Mouse (Mus musculus) B cell, adult 2 months (primary cell): Measurements from ENCODE around the gene Sec62.
"Not testable (repeated sequence)": the region's sequence is repeated elsewhere in the genome, so short reads cannot be mapped to it uniquely, and the experiment has no call there.

ENCODE experiments used
- DNase-seq, 2 experiments: peaks; one replicate each; pipeline ENCODE4 v3.0.0; 2022

Gene Sec62

GRCm38 (mm10) chr3:30833254-30833653 is 40.6 kb downstream of the Sec62 start:
- no peak for DNase-seq

- no peak for DNase-seq
Observed at GRCm38 (mm10) chr3:30845755-30846154, 53.1 kb downstream of the Sec62 start.

GRCm38 (mm10) chr3:30847413-30847812 is 54.7 kb downstream of the Sec62 start:
- no peak for DNase-seq

GRCm38 (mm10) chr3:30851422-30851821 is 58.7 kb downstream of the Sec62 start:
- DNase-seq = no peak

GRCm38 (mm10) chr3:30853596-30853995 is 60.9 kb downstream of the Sec62 start:
- DNase-seq = no peak

- peak; percentile 81 to 82 for DNase-seq
Observed at GRCm38 (mm10) chr3:30855604-30856458, 63.2 kb downstream of the Sec62 start, which contains the start of gene Gpr160. Gene Gpr160, plus strand, starts transcription at chr3:30855950.

GRCm38 (mm10) chr3:30859599-30859998 is 66.9 kb downstream of the Sec62 start:
- not testable (repeated sequence) for DNase-seq

GRCm38 (mm10) chr3:30860705-30861104 is 68.0 kb downstream of the Sec62 start:
- no peak for DNase-seq

- DNase-seq = no peak
Observed at GRCm38 (mm10) chr3:30863712-30864435, 71.2 kb downstream of the Sec62 start.

- DNase-seq = peak in 1 of 2 experiments; percentile 7
Observed at GRCm38 (mm10) chr3:30864640-30865039, 72.0 kb downstream of the Sec62 start.

GRCm38 (mm10) chr3:30868176-30868575 is 75.5 kb downstream of the Sec62 start:
- DNase-seq = no peak

- DNase-seq = no peak
Observed at GRCm38 (mm10) chr3:30868625-30869024, 76.0 kb downstream of the Sec62 start.

GRCm38 (mm10) chr3:30869995-30870394 is 77.3 kb downstream of the Sec62 start:
- no peak for DNase-seq
